Mouse (Mus musculus) mesoderm, embryonic 11.5 days (tissue): ENCODE data around the gene Olfr450.

Experiments used
- DNase-seq: peaks from one replicate; pipeline ENCODE4 v3.0.0-alpha.2; 2012; ENCODE audit warnings: low read depth, low spot score

Olfr450 gene

GRCm38 (mm10) chr6:42811639-42812038 lies at the start of gene Olfr450:
Olfr450 (plus strand) TSS chr6:42811939.
- no peak for DNase-seq

GRCm38 (mm10) chr6:42777066-42777465 lies 34.7 kb upstream of the Olfr450 start:
- DNase-seq, result no peak

GRCm38 (mm10) chr6:42784793-42785192 lies 26.9 kb upstream of the Olfr450 start, which contains the start of gene Olfr452:
Olfr452 (plus strand) TSS chr6:42785093.
- DNase-seq, result no peak

- no peak for DNase-seq
These were observed 21.3 kb upstream of the Olfr450 start for GRCm38 (mm10) chr6:42790247-42790948.

GRCm38 (mm10) chr6:42790949-42791556 lies 20.7 kb upstream of the Olfr450 start:
- no peak for DNase-seq

GRCm38 (mm10) chr6:42794982-42795381 lies 16.8 kb upstream of the Olfr450 start:
- DNase-seq, result no peak

- no peak for DNase-seq
These were observed 22.3 kb downstream of the Olfr450 start, which contains the start of gene Olfr449 for GRCm38 (mm10) chr6:42834084-42834483. Olfr449 (plus strand) TSS chr6:42834384.

GRCm38 (mm10) chr6:42860222-42860819 lies 48.6 kb downstream of the Olfr450 start:
- DNase-seq, result peak; percentile 79
